Mouse (Mus musculus): ENCODE results near the gene Prnd. TPM values are rescaled to one million over a fixed set of nuclear protein-coding genes. Genes with fewer than 3 reads are reported as not detected.
A peak's percentile ranks its signal among the peaks of the same experiment; 100 is the strongest.

The Prnd gene
- polyA plus RNA-seq, 1 experiment from 2014 or later, result 9.5 TPM

DNA sequence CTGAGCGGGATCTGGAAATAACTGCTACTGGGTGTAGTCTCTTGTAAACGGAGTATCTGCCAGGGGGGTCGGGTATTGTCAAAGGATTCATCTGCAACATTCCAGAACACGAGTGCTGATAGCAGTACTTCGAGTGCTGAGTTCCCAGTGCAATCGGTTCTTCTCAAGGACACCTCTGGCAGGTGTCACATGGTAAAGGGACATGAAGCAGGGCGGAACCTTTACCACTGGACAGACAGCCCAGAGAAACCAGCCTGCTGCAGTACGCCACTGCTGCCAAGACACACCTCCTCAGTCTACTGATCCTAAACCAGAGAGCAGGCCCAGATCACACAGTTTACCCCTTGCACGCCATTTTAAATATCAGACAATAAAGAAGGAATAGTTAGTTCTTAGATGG lies 4.2 kb downstream of the Prnd start:
- no peak overlapping the region for H3K9ac ChIP-seq (replicated peaks)
- peak; percentile 30; the same call in 1 of the 2 replicates for ATAC-seq (ENCODE audit: low FRiP score)
- 61% methylated on average over 9 of the region's 9 CpGs for WGBS
- peak overlapping the region; percentile 45 for H3K4me3 ChIP-seq (replicated peaks)
- no peak overlapping the region for H3K27ac ChIP-seq (replicated peaks)
- H3K36me3 ChIP-seq, result no peaks in the 10 kb centered on the region
- H3K4me2 ChIP-seq, result peak overlapping the region; percentile 75
- H3K9me3 ChIP-seq (replicated peaks), result no peaks in the 10 kb centered on the region
- peaks cover 29% of the 10 kb centered on the region for H3K4me1 ChIP-seq
- peaks cover 30% of the 10 kb centered on the region for H3K27me3 ChIP-seq (replicated peaks)

DNA sequence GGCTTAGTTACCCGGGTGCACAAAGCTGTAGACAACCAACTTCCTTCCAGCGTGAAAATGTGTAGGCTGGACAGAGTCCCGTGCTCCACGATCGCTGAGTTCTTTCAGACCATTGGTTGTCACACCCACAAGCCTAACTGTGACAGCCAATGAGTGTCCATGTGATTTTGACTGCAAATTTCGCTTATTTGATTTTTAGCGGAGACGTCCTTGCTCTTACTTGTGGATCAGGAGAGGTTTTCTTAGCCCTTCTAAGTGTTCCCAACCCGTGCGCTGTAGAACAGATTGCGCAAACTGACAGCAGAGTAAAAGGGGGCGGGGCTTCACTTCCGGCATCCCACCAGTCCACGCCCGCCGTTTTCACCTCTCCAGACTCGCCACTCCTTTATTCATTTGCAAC lies 4.6 kb downstream of the Prnd start:
- Histone ChIP-seq H3K4me3 (replicated peaks) (peak overlapping the region; percentile 45), H3K4me2 (peak overlapping the region; percentile 75), H3K9me3 (replicated peaks) (no peaks in the 10 kb centered on the region), H3K9ac (replicated peaks) (0 out of 2 replicates have a peak overlapping the region, but pooled peaks have one; percentile 17), H3K27me3 (replicated peaks) (peaks cover 30% of the 10 kb centered on the region), H3K4me1 (peaks cover 25% of the 10 kb centered on the region), H3K27ac (replicated peaks) (no peak overlapping the region), H3K36me3 (no peaks in the 10 kb centered on the region)
- peak; percentile 82 for ATAC-seq (ENCODE audit: low FRiP score)
- 2% methylated on average over 17 of the region's 17 CpGs for WGBS

DNA sequence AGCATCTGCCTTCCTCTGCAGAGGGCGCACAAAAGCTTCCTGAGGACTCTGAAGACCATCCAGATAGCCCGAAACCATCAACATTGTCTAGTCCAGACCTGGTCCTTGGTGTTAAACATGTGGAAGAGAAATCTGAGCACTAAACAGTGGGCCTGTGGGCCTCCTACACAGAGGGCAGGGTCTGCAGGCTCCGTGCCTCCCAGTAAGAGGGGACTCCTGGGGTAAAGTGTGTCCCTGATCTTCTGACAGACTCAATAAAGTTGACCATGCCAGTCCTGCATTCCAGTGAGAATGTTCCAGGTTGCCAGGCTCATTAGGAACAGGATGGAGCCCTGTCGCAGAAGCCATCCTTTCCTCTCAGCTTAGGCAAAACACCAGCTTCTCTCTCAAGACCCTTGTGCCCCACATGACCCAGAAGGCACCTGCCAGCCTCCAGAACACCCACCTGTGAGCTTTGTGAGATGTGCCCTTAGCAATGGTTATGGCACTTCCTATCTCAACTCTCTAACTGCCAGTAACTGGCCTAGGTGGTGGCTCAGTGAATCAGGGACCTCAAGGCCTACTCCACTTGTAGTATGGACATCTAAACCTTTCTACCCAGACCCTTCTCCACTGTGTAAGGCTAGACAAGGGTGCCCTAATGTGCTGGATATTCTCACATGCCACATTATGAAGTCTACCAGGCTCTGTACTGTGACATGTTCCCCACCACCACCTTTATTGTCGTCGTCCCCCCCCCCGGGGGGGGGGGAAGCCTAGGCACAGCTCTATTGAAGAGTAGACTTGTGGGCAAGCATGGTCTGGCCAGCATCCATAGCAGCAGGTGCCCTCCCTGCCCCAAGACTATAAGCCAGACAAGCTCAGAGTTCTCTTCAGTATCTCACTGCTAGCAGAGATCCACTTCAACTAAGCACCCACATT lies 5.9 kb downstream of the Prnd start:
- WGBS, result 82% methylated on average over 7 of the region's 7 CpGs
- H3K36me3 ChIP-seq, result no peaks in the 10 kb centered on the region
- H3K4me3 ChIP-seq (replicated peaks), result no peak overlapping the region
- H3K9me3 ChIP-seq (replicated peaks), result no peaks in the 10 kb centered on the region
- H3K9ac ChIP-seq (replicated peaks), result no peak overlapping the region
- no peak for ATAC-seq (ENCODE audit: low FRiP score)
- H3K27me3 ChIP-seq (replicated peaks), result peaks cover 29% of the 10 kb centered on the region
- peaks cover 19% of the 10 kb centered on the region for H3K4me1 ChIP-seq
- H3K27ac ChIP-seq (replicated peaks), result no peak overlapping the region
- H3K4me2 ChIP-seq, result no peak overlapping the region

DNA sequence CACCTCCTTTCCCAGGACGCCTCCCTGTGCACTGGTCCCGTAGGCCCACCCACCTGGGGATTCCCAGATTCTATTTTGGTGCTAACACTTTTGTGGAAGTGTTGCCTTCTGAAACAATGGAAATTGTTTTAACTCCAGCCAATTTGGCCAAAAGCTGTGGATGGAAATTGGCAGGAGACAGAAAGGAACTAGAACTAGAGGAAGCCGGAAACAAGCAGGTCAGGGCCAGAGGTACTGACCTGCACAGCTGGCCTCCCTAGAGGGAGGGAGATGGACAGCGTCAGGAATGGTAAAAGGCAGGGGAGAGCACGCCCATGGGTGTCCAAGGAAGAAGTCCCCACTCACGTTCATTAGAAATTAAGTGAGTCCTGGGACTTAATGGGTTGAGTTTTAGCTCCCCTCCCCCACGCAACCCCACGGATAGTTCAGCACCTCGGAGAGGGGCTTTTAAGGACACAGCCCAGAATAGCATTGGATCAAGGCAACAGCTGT lies 7.1 kb downstream of the Prnd start:
- Histone ChIP-seq H3K4me1 (peaks cover 15% of the 10 kb centered on the region), H3K9ac (replicated peaks) (no peak overlapping the region), H3K9me3 (replicated peaks) (no peaks in the 10 kb centered on the region), H3K27me3 (replicated peaks) (peaks cover 19% of the 10 kb centered on the region), H3K27ac (replicated peaks) (no peak overlapping the region), H3K4me3 (replicated peaks) (no peak overlapping the region), H3K36me3 (no peaks in the 10 kb centered on the region), H3K4me2 (no peak overlapping the region)
- ATAC-seq (ENCODE audit: low FRiP score), result no peak
- 66% methylated on average over 9 of the region's 9 CpGs for WGBS

DNA sequence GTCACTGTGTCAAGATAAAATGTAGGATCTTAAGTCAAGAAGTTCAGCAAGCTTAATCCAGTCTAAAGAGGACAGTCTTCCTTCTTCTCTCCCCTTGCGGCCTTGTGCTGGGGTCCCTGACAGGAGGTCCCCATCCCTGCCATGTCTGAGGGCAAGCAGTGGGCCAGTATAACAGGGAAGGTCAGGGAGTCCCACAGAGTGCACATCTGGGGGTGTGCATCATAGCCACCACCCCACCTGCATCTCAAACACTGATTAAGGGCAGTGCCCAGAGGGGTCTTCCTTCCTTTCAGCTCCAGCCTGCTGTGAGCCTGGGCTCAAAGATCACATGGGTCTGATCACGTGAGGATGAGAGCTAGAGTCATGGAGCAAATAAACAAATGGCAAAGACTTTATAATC lies 11.0 kb downstream of the Prnd start:
- no peaks in the 10 kb centered on the region for H3K27me3 ChIP-seq (replicated peaks)
- H3K27ac ChIP-seq (replicated peaks), result no peak overlapping the region
- no peak for ATAC-seq (ENCODE audit: low FRiP score)
- H3K9ac ChIP-seq (replicated peaks), result no peak overlapping the region
- H3K4me2 ChIP-seq, result no peak overlapping the region
- H3K9me3 ChIP-seq (replicated peaks), result no peaks in the 10 kb centered on the region
- 82% methylated on average over 2 of the region's 2 CpGs for WGBS
- no peaks in the 10 kb centered on the region for H3K4me1 ChIP-seq
- H3K4me3 ChIP-seq (replicated peaks), result no peak overlapping the region
- no peaks in the 10 kb centered on the region for H3K36me3 ChIP-seq

DNA sequence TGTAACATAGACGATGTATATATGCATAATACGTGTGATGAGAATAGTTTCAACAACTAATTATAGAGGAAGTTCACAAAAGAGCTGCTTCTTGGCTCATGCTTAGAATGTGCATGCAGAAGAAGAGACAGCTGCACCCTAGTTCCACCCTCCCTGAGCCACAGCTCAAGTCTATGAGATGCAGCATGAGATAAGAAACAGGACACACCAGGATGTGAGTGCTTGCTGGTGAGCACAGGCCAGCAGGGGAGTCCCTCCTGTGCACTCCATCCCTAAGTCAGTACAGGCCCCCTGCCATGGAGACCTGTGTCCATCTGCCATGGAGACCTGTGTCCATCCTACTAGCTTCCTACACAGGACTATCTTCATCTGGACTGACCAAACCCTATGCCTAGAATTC lies 19.9 kb downstream of the Prnd start:
- no peak overlapping the region for H3K4me3 ChIP-seq (replicated peaks)
- no peak overlapping the region for H3K4me2 ChIP-seq
- no peaks in the 10 kb centered on the region for H3K4me1 ChIP-seq
- WGBS, result 89% methylated on average over 2 of the region's 2 CpGs
- no peaks in the 10 kb centered on the region for H3K36me3 ChIP-seq
- no peak overlapping the region for H3K9ac ChIP-seq (replicated peaks)
- no peaks in the 10 kb centered on the region for H3K27me3 ChIP-seq (replicated peaks)
- H3K27ac ChIP-seq (replicated peaks), result no peak overlapping the region
- no peaks in the 10 kb centered on the region for H3K9me3 ChIP-seq (replicated peaks)
- no peak for ATAC-seq (ENCODE audit: low FRiP score)

DNA sequence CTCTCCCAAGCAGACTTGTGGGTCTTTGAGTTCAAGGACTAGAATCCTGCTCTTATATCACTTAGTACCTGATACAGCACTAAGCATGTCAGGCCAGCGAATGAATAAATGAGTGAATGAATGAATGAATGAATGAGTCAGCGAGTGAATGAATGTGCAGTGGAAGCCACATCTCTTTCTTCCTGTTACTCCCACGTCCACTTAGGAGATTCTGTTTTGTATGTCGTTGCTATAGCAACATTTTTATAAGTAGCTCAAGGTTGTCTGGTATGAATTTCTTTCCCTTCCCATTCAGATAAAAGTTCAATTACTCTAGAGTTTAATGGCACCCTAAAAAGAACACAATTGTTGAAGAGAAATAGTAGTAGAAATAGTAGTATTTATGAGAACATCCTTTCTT lies 20.4 kb downstream of the Prnd start:
- ATAC-seq (ENCODE audit: low FRiP score), result no peak
- WGBS, result 80% methylated on average over 4 of the region's 4 CpGs

DNA sequence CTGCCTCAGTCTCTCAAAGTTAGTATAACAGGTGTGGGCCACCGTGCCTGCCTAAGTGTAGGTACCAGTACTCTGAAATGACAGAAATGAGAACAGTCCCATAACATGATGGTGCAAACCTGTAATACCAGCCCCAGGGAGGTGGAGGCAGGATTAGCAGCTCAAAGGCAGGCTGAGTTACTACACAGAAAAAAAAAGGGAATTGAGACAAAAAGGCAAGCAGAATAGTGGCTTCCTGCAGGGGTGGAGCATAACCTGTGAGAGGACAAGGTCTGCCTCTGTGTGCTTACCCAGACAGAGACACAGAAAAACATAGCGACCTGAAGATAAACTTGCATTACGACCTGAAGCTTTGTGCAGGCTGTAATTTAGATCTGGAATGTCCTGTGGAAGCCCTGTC lies 26.0 kb downstream of the Prnd start:
- WGBS, result 72% methylated on average over 3 of the region's 3 CpGs
- no peaks in the 10 kb centered on the region for H3K36me3 ChIP-seq
- H3K9me3 ChIP-seq (replicated peaks), result no peaks in the 10 kb centered on the region
- no peak for ATAC-seq (ENCODE audit: low FRiP score)
- H3K27me3 ChIP-seq (replicated peaks), result no peaks in the 10 kb centered on the region; the same call in 1 of the 2 replicates
- H3K9ac ChIP-seq (replicated peaks), result no peak overlapping the region
- no peaks in the 10 kb centered on the region for H3K4me1 ChIP-seq
- no peak overlapping the region for H3K4me3 ChIP-seq (replicated peaks)
- H3K27ac ChIP-seq (replicated peaks), result no peak overlapping the region
- no peak overlapping the region for H3K4me2 ChIP-seq

More for the DNA sequence above, 20.4 kb downstream of the Prnd start:
- H3K27me3 ChIP-seq (replicated peaks), result no peaks in the 10 kb centered on the region
- H3K4me3 ChIP-seq (replicated peaks), result no peak overlapping the region
- no peak overlapping the region for H3K27ac ChIP-seq (replicated peaks)
- no peak overlapping the region for H3K4me2 ChIP-seq
- H3K9me3 ChIP-seq (replicated peaks), result no peaks in the 10 kb centered on the region
- H3K4me1 ChIP-seq, result no peaks in the 10 kb centered on the region
- H3K36me3 ChIP-seq, result no peaks in the 10 kb centered on the region
- no peak overlapping the region for H3K9ac ChIP-seq (replicated peaks)

DNA sequence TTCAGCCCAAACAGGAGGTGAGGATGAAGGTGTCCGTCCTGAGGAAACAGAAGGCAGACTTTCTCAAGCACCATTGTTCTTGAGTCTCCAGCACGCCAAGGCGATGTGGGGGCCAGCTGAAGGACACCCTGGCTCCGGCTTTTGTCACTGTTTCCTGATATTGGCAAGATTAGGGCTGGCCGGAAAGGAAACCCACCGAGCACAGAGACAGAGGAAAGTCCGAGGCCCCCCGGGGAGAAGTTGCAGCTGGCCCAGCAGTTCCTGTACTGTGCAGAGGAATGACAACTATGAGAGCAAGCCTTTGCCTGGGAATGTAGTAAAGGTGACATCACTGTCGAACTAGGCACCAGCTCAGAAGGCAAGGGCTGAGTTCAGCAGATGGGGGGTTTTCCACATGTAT lies 30.2 kb downstream of the Prnd start:
- Histone ChIP-seq H3K27me3 (replicated peaks) (no peaks in the 10 kb centered on the region; the same call in 1 of the 2 replicates), H3K36me3 (no peaks in the 10 kb centered on the region), H3K4me3 (replicated peaks) (no peak overlapping the region), H3K9me3 (replicated peaks) (no peaks in the 10 kb centered on the region), H3K27ac (replicated peaks) (no peak overlapping the region), H3K9ac (replicated peaks) (no peak overlapping the region), H3K4me2 (no peak overlapping the region), H3K4me1 (0 out of 2 replicates have a peak, but pooled peaks cover 3% of the 10 kb centered on the region)
- WGBS, result 53% methylated on average over 9 of the region's 9 CpGs
- ATAC-seq (ENCODE audit: low FRiP score), result no peak

DNA sequence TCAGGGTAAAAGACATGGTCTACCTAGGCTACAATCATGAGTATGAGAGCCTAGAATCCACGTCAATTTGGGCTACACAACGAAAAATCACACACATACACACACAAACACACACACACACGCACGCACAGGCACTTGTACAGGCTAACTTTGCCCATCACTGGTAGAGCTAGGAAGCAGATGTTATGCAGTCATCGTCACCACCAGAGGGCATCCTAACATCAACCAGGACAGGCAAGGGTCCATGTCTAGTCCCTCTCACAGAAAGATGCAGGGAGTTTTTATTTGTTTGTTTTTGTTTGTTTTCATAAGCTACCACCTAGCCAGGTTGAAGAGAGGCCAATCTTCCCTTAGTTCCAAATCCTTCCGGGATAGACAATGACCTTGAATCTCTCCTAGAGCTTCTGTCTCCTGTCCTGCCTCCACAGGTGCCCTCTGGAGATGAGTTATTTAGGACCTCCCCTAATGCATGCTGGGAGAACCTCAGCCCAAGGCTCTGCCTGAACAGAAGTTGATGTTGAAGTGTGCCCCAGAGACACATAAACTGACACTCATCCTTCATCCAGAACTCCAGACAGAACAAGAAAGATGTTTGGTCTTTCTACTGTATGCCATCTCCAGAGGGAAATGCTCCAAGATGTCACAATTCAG lies 32.0 kb downstream of the Prnd start:
- Histone ChIP-seq H3K27me3 (replicated peaks) (no peaks in the 10 kb centered on the region; the same call in 1 of the 2 replicates), H3K4me2 (no peak overlapping the region), H3K9me3 (replicated peaks) (no peaks in the 10 kb centered on the region), H3K4me1 (0 out of 2 replicates have a peak, but pooled peaks cover 3% of the 10 kb centered on the region), H3K36me3 (no peaks in the 10 kb centered on the region), H3K4me3 (replicated peaks) (no peak overlapping the region), H3K9ac (replicated peaks) (no peak overlapping the region), H3K27ac (replicated peaks) (no peak overlapping the region)
- 16% methylated on average over 6 of the region's 6 CpGs for WGBS
- ATAC-seq (ENCODE audit: low FRiP score), result peak; percentile 91

DNA sequence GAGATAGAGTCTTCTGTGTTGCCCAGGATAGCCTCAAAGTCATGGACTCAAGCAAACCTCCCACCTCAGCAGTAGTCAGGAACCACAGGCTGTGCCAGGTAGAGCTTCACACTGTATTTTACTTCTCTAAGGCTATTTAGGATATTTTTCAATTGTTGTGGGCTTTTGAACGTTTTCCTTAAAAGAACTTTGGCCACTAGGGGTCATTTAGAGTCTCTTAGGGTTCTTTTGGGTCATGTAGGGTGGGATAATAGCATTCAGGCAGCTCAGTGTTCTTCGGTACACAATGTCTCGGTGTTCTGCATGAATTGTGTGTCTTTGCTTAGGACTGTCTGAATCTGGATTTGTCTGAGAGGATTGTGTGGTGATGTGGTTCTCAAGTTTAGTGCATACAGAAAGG lies 37.3 kb downstream of the Prnd start:
- no peak overlapping the region for H3K27ac ChIP-seq (replicated peaks)
- ATAC-seq (ENCODE audit: low FRiP score), result no peak
- H3K9me3 ChIP-seq (replicated peaks), result no peaks in the 10 kb centered on the region
- H3K9ac ChIP-seq (replicated peaks), result no peak overlapping the region
- H3K4me1 ChIP-seq, result no peaks in the 10 kb centered on the region
- no peaks in the 10 kb centered on the region for H3K27me3 ChIP-seq (replicated peaks)
- H3K36me3 ChIP-seq, result no peaks in the 10 kb centered on the region
- WGBS, result 52% methylated on average over 3 of the region's 3 CpGs
- H3K4me3 ChIP-seq (replicated peaks), result no peak overlapping the region
- H3K4me2 ChIP-seq, result no peak overlapping the region

DNA sequence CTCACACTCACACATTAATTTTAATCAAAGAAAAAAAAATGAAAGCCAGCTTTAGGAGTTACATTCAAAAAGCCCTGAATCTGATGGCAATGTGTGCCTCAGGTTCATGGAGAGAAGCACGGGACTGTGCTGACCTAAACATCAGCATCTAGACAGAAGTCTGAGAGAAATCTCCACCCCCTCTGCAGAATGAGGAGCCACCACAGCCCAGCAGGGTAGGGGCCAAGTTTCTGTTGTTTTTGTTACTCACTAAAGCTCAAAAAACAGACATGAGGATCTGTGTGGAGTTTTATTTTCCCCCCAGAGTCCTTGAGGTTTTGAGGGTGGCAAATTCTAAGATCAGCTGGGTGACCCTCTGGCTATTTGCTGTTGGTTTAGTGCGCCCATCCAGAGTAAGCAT lies 37.9 kb downstream of the Prnd start:
- ATAC-seq (ENCODE audit: low FRiP score), result no peak
- no peaks in the 10 kb centered on the region for H3K27me3 ChIP-seq (replicated peaks)
- peaks cover 4% of the 10 kb centered on the region; the same call in 1 of the 2 replicates for H3K4me1 ChIP-seq
- no peak overlapping the region for H3K4me2 ChIP-seq
- no peak overlapping the region for H3K9ac ChIP-seq (replicated peaks)
- no peak overlapping the region for H3K27ac ChIP-seq (replicated peaks)
- no peak overlapping the region for H3K4me3 ChIP-seq (replicated peaks)
- no peaks in the 10 kb centered on the region for H3K36me3 ChIP-seq
- 85% methylated on average over 2 of the region's 2 CpGs for WGBS
- no peaks in the 10 kb centered on the region for H3K9me3 ChIP-seq (replicated peaks)
